Mouse (Mus musculus): ENCODE results near the gene Lrrc43.

Gene Lrrc43

DNA sequence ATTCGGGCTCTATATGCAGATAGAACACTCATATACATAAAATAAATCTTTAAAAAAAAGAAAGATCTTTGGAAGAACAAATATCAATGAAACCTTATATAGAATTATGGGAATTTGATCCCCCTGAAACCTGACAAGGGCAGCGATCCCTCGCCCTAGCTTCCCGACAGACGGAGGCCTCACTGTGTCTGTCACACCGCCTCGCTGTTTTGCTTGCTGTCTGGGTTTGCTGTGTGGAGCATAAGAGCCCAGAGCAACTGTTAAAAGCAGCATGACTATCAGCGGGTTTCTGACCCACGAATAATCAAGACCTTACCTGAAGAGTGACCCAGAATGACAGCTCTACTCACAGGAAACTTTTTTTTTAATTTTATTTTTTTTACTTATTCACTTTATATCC lies 31.6 kb downstream of the Lrrc43 start:
- DNase-seq (ENCODE audit: low read depth, low spot score), result no peak

DNA sequence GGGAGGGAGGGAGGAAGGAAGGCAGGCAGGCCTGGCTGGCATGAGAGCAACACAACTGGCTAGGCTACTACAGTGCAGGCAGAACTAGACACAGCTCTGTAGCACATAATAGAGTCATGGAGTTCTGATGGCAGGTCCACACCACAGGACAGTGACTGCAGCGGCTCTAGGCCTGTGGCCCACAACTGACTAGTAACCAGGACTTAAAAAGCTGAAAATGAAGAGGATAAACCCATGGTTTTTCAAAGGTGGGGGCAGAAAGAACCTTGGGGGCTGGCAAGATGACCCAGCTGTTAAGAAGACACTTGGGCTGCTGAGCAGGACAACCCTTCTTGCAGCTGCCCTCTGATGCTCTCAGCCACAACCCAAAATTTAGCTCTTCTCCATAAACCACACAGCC lies 32.5 kb downstream of the Lrrc43 start:
- no peak for DNase-seq (ENCODE audit: low read depth, low spot score)

DNA sequence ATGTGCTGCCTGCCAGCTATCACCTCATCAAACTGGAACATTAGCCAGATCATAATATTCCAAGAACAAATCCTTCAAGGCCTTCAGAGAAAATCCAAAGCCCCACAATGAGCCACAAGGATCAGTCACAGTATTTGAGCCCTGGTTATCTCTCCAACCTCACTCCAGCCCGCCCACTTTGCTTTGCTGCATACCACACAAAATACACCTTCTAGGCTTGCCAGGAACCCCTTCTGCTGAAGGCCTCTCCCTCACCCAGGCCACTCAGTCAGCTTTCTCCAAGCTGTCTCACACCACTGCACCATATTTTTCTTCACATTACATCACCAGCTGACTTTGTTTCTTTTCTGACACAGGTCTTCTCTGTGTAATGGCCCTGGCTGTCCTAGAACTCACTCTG lies 33.1 kb downstream of the Lrrc43 start:
- DNase-seq (ENCODE audit: low read depth, low spot score), result no peak

DNA sequence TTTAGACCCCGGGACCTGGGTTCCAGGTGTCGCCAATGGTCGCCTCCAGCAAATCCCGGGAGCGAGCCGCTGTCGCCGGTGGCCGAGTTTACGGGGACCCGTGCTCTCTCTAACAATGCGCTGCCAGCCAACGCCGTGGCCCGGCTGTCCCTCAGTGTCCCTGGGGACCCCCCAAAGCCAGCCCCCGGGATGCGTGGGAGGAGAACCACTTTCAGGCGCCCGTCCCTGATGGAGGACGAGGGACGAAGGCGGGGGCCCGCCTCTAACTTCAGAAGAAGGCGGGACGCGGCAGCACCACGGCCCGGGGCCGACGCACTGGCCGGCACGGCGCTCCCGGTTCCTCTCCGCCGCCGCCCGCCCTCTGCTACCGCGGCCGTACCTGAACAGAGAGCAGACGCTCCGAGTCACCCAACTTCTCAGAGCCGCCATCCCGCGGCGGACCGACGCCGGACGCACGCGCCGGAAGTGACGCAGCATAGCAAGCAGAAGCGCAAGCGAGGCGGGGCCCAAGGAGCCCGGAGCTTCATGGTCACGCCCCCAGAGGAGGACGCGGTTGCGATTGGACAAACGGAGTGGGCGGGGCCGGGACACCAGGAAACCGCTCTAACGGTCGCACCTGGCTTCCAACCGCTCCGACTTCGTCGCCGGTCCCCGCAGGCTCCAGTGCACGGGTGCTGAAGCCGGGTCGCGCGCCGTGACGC lies 34.7 kb downstream of the Lrrc43 start, which contains the start of gene Diablo:
TSS of gene Diablo (minus strand) at position 485 of the 701 bp plus-strand sequence.
- DNase-seq (ENCODE audit: low read depth, low spot score), result peak; percentile 100

DNA sequence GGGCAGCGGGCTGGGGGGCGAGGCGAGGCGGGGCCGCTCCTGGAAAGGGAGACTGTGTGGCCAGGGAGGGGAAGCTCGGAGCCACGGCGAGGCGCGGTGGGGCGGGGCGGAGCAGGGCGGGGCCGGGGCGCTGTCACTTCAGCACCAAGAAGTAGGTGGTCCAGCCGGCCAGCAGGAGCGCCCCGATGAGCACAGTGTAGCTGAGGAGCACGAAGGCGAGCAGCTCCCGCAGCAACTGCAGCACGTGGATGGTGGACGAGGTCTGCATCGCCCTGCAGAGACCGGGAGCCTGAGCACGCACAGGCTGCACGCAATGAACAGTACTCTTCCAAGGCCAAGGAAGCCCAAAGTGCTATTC lies 35.3 kb downstream of the Lrrc43 start:
- DNase-seq (ENCODE audit: low read depth, low spot score), result no peak

DNA sequence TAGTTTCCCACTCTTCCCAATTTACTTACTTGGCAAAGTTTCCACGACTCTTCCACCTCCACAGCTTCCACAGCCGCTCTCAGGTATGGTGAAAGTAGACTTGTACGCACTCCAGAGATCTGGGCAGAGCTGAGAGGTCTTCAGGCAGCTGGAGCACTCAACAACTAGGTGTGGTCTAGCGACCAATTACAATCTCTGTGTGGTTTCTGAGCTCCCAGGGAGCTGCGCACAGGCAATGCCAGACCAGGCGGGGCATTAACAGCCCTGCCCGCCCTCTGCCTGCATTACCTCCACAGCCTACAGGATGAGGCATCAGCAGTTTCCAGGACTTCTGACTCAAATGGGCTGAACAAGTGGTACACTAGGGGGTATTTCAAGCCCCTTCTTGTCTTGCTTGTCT lies 36.2 kb downstream of the Lrrc43 start, which contains the start of gene Gm49027:
TSS of gene Gm49027 (minus strand) at position 208 of the 400 bp plus-strand sequence.
- DNase-seq (ENCODE audit: low read depth, low spot score), result peak; percentile 43

DNA sequence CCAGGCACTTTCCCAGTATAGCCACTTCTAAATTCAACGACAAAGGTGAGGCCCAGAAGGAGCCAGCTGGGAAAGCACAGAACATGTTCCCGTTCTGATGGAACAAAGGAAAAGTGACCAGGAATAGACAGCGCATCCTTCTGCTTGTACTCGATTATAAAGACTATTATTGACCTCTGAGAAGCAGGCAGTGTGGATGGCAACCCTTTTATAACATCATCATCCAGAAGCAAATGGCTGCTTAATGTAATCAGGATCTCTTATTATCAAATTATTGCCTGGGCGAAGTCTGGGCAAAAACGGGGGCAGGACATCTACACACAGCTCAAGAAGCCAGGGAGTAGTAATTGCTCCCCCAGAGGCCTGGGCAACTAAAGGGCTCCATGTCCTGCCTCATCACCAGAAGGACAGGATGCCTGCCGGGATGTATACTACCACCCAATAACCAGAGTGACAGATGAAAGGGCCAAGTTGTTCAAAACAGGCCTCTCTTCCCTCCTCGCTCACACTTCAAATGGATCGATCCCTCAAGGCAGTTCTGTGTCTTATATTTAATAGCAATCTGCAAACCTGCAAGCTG lies 36.9 kb downstream of the Lrrc43 start:
- no peak for DNase-seq (ENCODE audit: low read depth, low spot score)

DNA sequence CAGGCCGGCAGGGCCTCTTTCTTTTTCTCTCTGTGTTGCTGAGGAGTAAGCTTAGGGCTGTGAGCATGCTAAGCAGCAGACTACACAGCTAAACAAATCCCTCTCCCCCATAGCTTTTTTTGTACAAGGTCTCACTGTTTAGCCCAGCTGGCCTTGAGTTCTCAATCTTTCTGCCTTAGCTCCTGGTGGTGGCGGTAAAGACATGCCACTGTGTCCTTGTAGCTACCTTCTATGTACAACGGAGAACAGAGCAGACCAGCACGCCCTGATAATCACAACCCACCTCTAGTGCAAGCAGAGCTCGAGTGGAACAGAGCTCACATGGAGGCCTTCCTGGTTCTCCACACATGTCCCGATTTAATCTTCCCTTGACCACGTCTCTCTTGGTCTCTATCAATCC lies 39.5 kb downstream of the Lrrc43 start:
- no peak for DNase-seq (ENCODE audit: low read depth, low spot score)

DNA sequence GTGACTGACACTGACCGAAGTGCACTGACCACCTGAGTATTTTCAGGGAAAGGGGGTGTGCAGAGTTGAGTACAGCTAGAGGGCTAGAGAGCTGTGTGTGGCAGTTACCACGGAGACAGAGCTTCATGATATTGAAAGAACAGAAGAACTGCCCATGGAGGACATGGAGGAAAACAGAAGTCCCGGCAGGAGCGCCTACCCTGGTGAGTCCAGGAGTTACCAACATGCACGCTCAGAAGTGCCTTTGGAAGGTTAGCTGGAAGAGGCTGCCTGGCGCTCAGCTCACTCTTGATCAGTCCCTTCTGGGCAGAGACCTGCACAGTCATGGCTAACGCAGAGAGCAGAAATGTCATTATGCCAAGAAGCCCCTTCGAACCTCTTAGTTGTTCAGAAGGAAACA lies 41.0 kb downstream of the Lrrc43 start:
- no peak for DNase-seq (ENCODE audit: low read depth, low spot score)

DNA sequence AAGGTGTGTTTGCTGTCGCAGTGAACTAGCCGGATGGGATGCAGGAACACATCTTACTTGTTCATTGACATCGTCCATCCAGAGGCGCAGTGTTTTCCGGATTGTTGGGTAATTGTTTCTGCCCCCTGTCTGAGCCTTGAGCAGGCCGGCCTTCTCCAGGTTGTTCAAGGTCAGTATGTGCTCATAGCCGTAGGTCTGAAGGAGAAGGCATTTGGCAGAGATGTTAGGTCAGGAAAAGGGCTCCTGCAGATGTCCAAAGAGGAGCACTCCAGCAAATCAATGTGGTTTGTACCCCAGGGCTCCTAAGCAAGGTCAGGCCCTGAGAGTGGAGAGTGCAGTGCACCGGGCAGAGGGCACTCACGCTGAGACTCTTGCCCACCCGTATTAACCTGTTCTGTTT lies 44.7 kb downstream of the Lrrc43 start:
- DNase-seq (ENCODE audit: low read depth, low spot score), result no peak

DNA sequence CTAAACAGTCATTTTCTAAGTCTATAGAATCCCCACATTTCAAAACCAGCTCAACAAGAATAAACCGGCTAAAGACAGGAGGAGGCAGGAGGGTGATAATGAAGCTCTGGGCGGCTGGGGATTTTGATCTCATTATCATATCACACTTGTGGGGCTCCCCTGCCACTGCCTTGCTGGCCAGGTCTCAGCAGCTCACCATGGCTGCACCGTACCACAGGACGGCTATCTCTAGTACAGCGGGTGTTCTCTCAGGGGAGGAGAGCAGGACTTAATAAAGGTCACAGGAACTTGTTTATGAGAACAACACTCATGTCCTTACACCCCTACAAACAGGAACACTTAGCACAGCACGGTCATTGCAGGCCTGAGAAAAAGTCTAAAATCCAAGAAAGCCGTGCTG lies 66.6 kb downstream of the Lrrc43 start:
- no peak for DNase-seq (ENCODE audit: low read depth, low spot score)

DNA sequence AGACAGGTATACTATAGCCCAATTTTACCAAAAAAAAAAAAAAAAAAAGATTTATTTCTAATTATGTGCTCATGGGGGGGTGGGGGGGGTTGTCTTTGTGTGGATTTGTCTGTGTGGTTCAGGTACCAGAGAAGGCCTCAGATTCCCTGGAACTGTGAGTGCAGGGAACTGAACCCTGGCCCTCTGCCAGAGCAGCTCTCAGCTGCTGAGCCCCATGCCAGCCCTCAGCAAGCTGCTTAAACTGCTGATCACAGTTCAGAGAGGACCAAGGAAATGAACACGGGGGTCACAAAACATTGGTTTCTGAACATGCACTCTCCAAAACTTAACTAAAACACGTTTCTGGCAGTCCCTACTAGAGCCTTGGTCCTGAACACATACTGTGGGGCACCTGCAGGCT lies 67.3 kb downstream of the Lrrc43 start:
- no peak for DNase-seq (ENCODE audit: low read depth, low spot score)
